Comparison of ENCODE assay signal across 29 mouse cellular contexts in genomic region chr3:123317081-123317480, GRCm38 (mm10).
"Had no signal": no experiment of that assay in that cellular context is flagged by ENCODE, and none has a peak within 500 bp of the region (broad histone marks: within the 10 kb centered on the region; RNA-seq: fewer than 3 reads in every experiment).

No protein-coding gene starts in this region.

- H3K4me3 ChIP-seq: heart, embryonic 12.5 days; heart, embryonic 13.5 days; heart, embryonic 15.5 days; hindbrain, embryonic 10.5 days; hindbrain, embryonic 12.5 days; hindbrain, embryonic 13.5 days; hindbrain, embryonic 15.5 days; intestine, embryonic 15.5 days; kidney, embryonic 15.5 days; layer of hippocampus, adult 2 months; left cerebral cortex, adult 2 months had no signal

- H3K27ac ChIP-seq: heart, embryonic 13.5 days; heart, embryonic 15.5 days; hindbrain, embryonic 10.5 days; hindbrain, embryonic 12.5 days; hindbrain, embryonic 13.5 days; hindbrain, embryonic 14.5 days; hindbrain, embryonic 15.5 days; hindbrain, postnatal 0 days; intestine, embryonic 15.5 days; kidney, embryonic 15.5 days; kidney, postnatal 0 days; layer of hippocampus, adult 2 months; left cerebral cortex, adult 2 months had no signal

- H3K27me3 ChIP-seq: heart, embryonic 12.5 days; heart, embryonic 13.5 days; heart, embryonic 15.5 days; hindbrain, embryonic 12.5 days; hindbrain, embryonic 13.5 days; hindbrain, embryonic 15.5 days; intestine, embryonic 15.5 days; kidney, embryonic 15.5 days had no signal

- H3K4me1 ChIP-seq: hindbrain, embryonic 12.5 days; hindbrain, embryonic 13.5 days; hindbrain, embryonic 15.5 days; intestine, embryonic 15.5 days had no signal

- H3K9me3 ChIP-seq: heart, embryonic 12.5 days; heart, embryonic 13.5 days; heart, embryonic 15.5 days; hindbrain, embryonic 10.5 days; hindbrain, embryonic 12.5 days; hindbrain, embryonic 13.5 days; hindbrain, embryonic 15.5 days; intestine, embryonic 15.5 days; kidney, embryonic 15.5 days had no signal

- DNase-seq: heart, postnatal 10 days; heart, postnatal 14 days; heart, postnatal 36 days; kidney, adult 11 months; kidney, adult 18-20 months; kidney, adult 2 months; kidney, adult 8-10 months; kidney, adult 9 months; kidney, postnatal 10 days; kidney, postnatal 14 days; kidney, postnatal 25 days; kidney, postnatal 36 days; kidney, postnatal 4 days; layer of hippocampus, adult 9-11 months; layer of hippocampus, postnatal 36 days had no signal

- H3K36me3 ChIP-seq: hindbrain, embryonic 10.5 days; hindbrain, embryonic 12.5 days; hindbrain, embryonic 13.5 days; hindbrain, embryonic 15.5 days; intestine, embryonic 15.5 days; kidney, embryonic 15.5 days had no signal

- H3K9ac ChIP-seq: heart, embryonic 12.5 days; heart, embryonic 13.5 days; heart, embryonic 15.5 days; hindbrain, embryonic 12.5 days; hindbrain, embryonic 13.5 days; hindbrain, embryonic 14.5 days; hindbrain, embryonic 15.5 days; intestine, embryonic 15.5 days; kidney, embryonic 15.5 days had no signal
